Mouse (Mus musculus) adrenal gland, adult (tissue): ENCODE data around the gene Vsig8.

Experiments
- DNase-seq, 2 experiments: peaks; one replicate each; pipeline ENCODE4 v3.0.0; 2022 to 2023; ENCODE audit warnings: low spot score in 1 of 2; ENCODE audit not compliant: inconsistent age in 2 of 2

Vsig8 gene

DNA sequence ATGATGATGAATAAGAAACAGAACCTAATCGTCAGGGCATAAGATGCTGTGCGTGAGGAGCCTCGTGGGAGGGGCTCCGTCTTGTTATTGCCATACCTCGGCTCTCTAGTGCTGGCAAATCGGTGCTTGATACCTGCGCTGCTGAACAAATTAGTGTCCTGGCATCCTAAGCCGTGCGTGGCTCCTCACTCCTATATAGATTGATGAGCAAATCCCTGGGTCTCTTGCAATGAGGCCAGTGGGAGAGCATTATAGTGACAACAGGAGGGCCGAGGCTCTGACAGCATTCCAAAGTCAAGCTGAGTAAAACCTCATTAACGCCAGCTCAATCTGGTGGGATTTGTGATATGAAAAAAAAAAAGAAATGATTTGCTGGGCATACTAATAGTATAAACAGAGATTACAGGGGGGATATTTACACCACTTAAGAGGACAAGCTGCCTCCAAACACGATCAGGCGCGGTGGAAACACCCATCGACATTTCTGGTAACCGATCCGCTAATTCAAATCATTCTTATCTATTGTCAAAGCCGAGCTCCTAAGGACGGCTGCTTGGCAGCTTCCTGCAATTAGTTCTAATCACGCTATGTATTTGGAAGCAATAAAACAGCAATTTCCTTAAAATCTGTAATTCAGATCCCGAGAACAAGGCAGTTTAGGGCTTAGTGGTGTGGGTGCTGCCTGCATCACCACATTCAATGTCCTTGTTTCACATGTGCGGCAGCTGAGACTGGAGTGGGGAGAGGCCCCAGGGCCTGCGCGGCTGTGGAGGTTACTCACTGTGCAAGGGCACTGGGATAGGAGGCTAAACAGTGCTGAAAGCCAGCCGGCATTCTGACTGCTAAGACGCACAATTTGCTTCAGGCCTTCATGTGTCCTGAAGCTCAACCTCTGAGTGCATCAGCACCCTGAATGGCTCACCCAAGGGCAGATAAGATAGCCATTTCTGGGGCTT is 30.2 kb downstream of the Vsig8 start:
- peak in 1 of 2 experiments; percentile 76 for DNase-seq

GRCm38 (mm10) chr1:172590385-172590784 is 34.6 kb downstream of the Vsig8 start, which contains the start of gene Slamf8:
Slamf8 (minus strand) TSS chr1:172590568.
- DNase-seq, result peak in 1 of 2 experiments; percentile 56

DNA sequence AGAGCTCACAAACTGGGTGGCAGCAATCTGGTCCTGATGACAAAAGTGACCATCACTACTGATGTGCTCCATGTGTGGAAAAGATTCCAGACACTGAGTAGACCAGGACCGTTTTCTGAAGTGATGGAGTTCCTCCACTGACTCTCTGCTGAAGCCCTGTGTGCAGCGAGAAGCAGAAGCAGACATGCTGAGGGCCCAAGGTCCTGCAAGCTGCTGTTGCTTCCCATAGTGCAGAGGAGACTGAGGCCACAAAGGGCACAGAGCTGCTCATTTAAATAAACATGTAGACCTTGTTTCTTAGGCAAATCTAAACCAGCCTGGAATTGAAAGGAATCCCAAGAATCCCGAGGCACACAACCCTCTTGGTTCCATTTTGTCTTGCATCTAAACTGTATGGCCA is 37.6 kb downstream of the Vsig8 start:
- DNase-seq, result no peak

GRCm38 (mm10) chr1:172593956-172594355 is 38.2 kb downstream of the Vsig8 start:
- DNase-seq, result no peak

DNA sequence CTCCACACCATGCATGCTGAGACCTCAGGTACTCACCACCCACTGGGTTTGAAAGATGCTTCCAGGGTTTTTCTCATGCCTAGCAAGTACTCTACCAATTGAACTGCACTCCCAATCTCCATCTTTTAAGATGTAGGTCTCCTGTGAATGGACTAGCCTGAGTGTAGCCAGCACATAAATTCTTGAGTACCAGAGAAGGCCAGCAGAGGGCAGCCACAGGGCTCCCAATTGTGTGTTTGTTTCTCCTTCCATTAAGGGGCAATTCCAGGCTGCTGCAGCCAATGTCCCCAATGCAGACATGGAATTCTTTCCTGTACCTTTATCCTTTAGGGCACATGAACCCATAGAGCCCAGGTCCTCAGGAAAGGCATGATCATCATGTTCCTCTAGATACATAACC is 38.8 kb downstream of the Vsig8 start:
- DNase-seq, result peak; percentile 25 to 77

GRCm38 (mm10) chr1:172602326-172602725 is 46.6 kb downstream of the Vsig8 start, which contains the start of gene Fcrl6:
Fcrl6 (minus strand) TSS chr1:172602551.
- no peak for DNase-seq

DNA sequence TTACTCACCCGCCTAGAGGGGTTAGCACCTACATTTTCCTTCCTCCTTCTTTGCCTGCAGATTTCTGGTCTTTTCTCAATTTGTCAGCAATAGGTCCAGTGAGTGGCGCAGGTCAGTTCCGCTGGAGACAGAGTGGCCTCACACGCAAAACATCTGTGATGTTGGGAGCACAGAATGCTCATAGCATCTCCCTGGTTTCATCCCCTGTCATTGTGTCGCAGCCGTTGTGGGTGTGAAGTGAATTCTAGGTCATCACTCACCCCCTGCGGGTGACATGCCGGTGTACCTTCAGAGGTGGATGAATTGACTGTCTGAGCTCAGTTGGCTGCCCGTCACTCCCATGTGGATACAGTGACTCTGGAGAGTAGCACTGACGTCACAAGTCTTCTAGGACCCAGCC is 55.6 kb downstream of the Vsig8 start:
- DNase-seq, result no peak

DNA sequence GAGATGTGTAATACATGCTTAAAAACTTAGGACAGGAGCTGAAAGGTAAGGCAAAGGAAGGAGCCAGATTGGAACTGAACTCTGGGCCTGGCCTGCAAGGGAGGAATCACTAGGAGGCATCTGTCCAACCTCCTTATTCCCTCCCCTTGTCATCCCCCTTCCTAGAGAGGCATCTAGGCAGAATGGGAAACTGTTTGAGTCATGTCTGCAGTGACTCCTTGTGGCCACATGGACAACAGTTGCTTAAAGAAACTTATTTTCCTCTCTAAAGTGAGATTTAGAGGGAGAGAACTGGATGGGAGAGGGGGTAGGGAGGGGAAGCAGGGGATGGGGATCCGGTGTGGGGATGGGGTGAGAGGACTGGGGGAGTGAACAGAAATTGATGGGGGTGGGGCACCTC is 57.0 kb downstream of the Vsig8 start:
- DNase-seq, result peak in 1 of 2 experiments; percentile 52
